ENCODE assay signal across 8 mouse cellular contexts in the genomic region with DNA sequence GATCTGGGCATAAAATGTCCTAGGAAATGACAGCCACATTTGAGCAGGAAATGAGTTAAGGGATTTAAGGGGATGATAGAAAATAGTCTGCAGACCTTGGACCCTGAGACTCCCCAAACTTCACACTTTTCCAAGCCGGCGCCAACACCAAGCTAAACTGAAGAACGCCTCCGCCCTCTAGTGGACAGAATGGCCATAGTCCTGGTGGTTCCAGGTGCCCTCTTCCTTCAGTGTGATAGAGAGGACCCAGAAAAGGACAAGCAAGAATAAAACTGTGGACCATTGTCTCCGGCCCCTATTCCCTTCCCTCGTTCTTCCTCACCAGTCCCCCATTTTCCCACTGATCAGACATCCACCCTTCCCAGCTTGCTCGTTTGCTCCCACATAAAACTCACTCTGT.
DNase-seq lines count a peak whose midpoint lies in the region.

No protein-coding gene starts in this region.

- intact Hi-C loops in heart, postnatal 25 days (cut with DNase I) = loop anchor here (1.0 kb wide), 1 partner anchor 1017 kb away; the partner anchor contains the start of gene Adra2a

- peak; percentile 91 for DNase-seq in heart, adult 11 months
- DNase-seq in heart, postnatal 25 days (ENCODE audit: low spot score) = no peak
- DNase-seq in cerebellum, postnatal 25 days = peak; percentile 79 to 87
- peak; percentile 42 to 73 for DNase-seq in frontal cortex, postnatal 14 days (ENCODE audit: low spot score in 2 of 2)
- DNase-seq in hindlimb bud, embryonic 11.5 days (ENCODE audit: extremely low spot score, low read depth, low spot score) = peak; percentile 12
- DNase-seq in left cerebral cortex, adult 11 months (ENCODE audit: low spot score) = peak; percentile 51
- DNase-seq in lung, postnatal 36 days = peak; percentile 82
- peak; percentile 71 for DNase-seq in right cerebral cortex, adult 18-20 months
